Mouse (Mus musculus): ENCODE measurements around the gene Usp44.
"Not testable (repeated sequence)": the region's sequence is repeated elsewhere in the genome, so short reads cannot be mapped to it uniquely, and the experiment has no call there.

Usp44 gene

DNA sequence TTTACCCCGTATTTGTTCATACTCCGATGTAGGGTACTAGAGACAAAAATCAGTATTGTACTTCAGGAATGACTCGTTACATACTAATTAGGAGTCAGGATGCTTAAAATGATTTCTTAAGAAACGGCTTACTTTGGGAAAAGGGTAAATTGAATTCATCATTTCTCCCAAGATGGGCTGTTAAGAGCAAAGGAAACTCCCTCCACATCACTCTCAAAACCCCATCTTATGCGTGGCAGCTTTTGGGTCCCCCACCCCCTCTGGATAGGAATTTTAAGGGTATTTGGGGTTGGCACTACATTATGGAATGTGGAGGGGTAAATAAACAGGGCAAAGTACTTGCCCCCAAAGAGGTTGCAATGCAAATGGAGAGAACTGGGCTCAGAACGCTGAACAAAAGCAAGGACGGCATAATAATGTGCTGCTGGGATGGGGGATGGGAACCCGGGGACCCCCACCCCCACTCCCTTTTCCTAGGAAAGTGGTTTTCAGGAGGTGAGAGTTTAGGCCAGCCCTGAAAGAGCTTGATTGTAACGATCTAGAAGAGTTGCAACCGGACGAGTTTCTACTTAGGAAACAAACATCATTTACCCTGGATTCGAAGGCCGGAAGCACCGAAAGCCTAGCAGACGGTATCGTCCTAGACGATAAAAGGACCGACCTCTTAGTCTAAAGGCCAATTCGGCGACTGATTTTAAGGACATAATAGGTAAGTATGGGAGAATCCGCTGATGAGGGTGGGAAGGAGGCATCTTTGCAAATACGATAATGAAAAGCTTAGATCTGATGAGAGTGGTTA, at the start of gene Usp44:
Usp44 (plus strand) TSS at position 625 of the 799 bp plus-strand sequence.
- CTCF ChIA-PET, result interaction anchor here (0.6 kb wide), 1 partner anchor 107 kb away, joined by 14 read pairs; no protein-coding TSS in a partner anchor

DNA sequence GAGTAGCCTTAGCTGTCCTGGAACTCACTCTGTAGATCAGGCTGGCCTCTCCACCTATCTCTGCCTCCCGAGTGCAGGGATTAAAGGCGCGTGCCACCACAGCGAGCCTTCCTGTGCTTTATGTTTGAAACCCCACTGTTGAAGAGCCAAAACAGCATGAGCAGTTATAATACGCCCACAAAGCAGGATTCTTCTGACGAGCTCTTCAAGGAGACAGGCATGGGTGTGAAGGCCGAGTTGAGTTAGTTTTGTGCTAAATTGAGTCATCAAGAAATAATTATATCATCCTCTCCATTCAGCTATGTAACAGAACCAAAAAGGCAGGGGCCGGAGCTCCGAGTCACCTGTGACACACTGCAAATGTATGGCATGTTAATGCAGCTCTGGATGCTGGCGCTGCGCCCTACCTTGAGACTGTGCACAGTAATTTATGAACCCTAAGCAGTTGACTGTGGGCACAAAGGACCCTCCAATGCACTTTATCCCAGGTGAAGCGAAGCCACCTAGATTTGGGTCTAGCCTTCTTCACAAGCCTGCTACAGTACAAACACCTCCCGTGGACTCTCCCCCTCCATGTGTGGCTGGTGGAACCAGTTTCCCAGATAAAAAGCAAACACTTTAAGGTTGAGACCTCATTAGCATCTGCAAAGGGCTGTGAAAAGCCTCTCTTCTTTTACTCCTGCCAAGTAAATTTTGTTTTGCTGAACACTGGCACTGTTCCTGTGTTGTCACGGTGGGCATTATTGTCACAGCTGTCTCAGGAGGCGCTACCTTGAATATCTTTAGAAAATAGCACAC, 47.9 kb upstream of the Usp44 start:
- CTCF ChIA-PET, result no interaction called here

DNA sequence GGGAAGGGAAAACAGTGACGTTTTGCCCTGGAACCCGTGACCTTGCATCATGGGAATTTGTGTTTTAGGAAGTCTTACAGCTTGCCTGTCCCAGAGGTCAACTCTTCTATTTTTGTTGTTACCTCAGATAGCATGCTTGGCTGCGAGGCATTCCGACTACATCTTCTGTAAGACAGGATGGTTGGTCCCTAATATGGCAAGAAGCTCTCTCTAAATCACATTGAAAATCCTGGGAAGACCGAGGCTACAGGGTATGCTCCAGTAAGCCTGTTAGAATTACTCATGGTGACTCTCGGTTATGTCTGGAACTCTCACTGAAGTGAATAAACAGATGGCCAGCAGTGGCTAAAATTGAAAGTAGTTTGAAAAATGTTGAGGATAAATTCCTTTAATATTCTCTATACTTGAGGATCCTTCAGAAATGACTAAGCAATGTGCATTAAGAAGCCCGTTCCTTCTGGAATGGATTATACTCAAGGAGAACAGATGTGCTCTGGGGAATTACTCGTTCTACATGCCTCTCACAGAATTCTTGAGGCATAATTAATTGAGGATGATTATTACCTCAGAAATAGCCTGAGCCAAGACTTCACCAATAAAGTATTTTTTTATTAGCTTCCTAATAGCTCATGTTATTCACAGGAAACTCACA, 31.5 kb upstream of the Usp44 start:
- CTCF ChIA-PET, result no interaction called here

DNA sequence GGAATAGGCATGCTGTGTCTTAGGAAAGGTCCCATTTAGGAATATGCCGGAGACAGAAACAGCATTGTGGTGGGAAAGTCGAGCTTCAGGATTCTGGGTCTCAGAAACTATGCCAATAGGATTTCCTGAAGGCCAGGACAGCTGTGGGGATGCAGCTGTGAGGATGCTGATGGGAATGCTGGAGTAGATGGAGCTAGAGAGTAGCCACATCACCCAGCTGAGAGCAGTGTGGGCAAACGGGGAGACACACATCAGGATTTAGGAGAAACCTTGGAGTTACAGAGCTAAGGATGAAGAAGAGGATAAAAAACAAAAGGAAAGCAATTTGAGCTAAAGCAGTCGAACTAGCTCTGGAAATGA, 31.0 kb upstream of the Usp44 start:
- CTCF ChIA-PET, result no interaction called here

DNA sequence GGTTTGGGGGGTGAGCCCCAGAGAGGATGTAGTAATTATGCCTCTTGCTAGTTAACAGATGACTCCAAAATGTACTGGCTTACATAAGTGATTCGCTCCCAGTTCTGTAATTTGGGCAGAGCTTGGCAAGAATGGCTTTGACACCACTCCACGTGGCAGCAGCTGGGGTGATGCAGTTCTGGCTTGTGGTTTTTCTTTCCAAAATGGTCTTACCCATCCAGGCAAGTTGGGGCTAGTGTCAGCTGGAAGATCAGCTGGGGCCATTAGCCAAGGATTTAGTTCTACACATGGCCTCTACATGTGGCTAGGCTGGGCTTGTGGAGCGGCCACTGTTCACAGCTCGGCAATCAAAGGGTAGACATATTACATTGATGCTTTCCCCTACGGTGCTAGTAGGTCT, 30.5 kb upstream of the Usp44 start:
- CTCF ChIA-PET, result no interaction called here

DNA sequence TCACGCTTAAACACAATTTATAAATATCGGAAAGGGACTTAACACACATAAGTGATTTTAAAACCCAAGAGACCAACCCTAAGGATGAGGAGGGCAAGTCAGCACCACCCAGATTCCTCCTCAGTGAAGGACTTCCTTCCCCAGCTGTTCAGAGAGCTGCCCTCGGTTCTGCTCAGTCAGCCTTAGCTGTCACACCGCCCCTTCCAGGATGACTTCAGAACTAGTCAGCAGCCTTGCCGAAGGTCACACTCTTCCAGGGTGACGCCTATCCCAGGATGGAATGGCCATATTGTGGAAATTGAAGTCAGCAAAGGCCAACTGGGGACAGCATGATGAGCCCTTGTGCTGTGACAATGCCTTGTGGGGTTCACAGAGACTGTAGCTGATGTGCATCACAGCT, 28.2 kb upstream of the Usp44 start:
- CTCF ChIA-PET, result no interaction called here

DNA sequence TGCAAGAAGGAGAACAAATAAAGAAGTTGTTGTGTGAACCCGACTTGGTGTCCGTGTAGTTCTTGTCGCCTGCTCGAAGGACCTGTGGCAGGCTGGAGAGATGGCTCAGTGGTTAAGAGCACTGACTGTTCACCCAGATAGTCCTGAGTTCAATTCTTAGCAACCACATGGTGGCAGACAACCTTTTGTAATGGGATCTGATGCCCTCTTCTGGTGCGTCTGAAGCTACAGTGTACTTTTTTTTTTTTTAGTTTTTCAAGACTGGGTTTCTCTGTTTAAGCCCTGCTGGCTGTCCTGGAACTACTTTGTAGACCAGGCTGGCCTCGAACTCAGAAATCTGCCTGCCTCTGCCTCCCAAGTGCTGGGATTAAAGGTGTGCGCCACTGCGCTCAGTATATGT, 21.9 kb upstream of the Usp44 start:
- CTCF ChIA-PET, result not testable (repeated sequence)

DNA sequence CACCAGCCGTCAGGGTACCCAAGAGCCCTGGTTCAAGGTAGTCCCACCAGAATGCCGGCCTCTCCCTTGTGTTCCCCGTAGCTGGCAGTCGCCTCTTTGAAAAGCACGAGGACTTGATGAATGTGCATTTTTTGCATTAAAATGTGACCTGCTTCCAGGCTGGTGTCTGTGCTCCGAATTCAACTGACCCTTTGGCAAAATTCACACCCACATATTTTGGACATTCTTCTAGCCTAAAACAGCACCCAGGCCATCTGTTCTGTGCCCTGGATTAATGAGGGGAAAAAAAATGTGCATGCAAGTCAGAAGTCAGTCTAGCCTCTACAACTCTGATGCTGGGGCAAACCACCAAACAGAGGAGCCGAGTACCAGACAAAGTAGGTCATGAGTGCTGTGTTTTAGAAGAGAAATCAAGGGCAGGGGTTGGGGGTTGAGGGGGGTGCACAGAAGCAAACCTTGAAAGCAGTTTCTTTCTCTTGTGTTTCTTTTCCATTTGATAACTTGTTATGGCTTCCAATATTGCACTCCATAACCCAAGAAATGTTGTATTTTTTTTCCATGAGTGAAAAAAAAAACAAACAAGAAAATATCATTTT, 20.7 kb upstream of the Usp44 start:
- CTCF ChIA-PET, result interaction anchor here (0.6 kb wide), 1 partner anchor 448 kb away, joined by 4 read pairs; no protein-coding TSS in a partner anchor

DNA sequence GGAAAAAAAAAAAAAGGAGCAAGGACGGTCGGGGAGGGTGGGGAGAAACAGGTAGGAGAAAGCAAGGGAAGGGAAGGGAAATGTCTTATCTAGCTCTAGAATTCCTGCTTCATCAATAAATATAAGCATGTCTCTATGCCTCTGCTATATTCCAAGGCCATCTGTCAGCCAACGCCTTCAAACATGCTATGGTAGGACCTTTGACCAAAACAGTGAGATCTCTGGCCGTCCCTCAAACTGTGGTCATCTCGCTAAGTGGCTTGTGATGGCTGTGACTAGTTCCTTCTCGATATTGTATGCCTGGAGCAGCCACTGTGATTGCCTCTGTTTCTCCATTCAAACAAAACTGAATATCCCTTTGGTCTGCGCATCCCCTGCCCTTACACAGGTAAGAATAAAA, 19.3 kb upstream of the Usp44 start:
- CTCF ChIA-PET, result no interaction called here

DNA sequence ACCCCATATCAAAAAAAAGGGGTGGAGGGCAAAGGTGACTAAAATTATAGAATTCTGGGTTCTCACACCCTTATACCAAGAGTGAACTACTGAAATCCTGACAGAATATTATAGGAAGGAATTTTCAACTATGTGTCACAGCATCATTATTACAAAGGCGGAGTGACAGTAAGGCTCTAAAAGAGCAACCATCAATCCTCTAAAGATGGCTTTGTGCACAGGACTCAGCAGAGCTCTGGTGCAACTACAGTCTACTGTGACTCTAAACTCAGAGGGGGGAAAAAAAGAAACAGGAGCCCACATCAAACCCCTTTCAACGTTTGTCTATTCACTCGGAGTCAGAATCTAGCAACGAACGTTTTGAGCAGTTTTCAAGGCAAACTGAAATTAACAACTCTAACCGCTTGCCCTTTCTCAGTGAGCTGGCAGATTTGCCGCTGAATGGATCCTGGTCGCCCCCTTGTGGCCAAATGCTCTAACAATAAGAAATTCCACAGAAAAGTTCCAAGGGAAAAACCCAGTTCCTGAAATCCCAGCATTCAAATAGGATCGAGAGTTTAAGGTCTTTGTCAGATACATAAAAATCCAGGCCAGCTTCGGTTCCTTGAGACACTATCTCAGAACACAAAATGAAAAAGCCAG, 18.5 kb upstream of the Usp44 start:
- CTCF ChIA-PET, result no interaction called here

DNA sequence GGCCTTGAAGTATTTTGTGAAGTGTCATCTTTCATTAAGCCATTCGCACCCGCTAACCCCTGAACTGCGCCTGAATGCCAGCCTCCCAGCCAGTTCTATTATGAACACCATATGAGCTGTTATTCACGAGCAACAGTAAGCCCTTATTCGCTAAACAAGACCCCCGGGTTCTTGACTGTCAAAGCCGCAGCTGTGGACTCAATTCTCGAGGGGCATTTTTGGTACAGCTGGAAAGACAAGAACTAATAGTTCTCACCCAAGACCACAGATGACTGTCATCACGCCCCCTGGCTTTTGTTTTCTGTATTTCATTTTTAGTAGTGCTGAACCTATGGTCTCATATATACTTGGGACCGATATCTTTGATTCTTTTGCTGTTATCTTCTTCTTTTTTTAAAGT, 17.6 kb upstream of the Usp44 start:
- CTCF ChIA-PET, result interaction anchor here (0.6 kb wide), 1 partner anchor 10 kb away, joined by 4 read pairs; no protein-coding TSS in a partner anchor

DNA sequence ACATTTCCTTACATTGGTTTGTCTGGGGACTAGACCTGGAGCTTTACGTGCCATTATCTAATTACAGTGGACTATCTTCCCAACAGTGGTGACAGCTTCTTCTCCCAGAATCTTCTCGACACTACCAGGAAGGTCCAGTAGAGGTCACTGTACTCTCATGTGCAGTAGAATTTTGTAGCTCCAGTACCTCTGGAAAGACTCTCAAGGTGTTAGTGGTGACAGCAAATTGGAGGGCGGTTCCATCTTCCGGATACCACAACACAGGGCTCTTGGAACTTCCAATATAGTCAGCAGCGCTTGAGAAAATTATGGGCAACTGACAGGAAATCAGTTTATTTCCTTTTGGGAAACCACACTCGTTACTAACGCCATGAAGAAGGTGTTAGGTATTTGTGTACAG, 12.7 kb upstream of the Usp44 start:
- CTCF ChIA-PET, result interaction anchor here (0.7 kb wide), 1 partner anchor 10 kb away, joined by 4 read pairs; no protein-coding TSS in a partner anchor

DNA sequence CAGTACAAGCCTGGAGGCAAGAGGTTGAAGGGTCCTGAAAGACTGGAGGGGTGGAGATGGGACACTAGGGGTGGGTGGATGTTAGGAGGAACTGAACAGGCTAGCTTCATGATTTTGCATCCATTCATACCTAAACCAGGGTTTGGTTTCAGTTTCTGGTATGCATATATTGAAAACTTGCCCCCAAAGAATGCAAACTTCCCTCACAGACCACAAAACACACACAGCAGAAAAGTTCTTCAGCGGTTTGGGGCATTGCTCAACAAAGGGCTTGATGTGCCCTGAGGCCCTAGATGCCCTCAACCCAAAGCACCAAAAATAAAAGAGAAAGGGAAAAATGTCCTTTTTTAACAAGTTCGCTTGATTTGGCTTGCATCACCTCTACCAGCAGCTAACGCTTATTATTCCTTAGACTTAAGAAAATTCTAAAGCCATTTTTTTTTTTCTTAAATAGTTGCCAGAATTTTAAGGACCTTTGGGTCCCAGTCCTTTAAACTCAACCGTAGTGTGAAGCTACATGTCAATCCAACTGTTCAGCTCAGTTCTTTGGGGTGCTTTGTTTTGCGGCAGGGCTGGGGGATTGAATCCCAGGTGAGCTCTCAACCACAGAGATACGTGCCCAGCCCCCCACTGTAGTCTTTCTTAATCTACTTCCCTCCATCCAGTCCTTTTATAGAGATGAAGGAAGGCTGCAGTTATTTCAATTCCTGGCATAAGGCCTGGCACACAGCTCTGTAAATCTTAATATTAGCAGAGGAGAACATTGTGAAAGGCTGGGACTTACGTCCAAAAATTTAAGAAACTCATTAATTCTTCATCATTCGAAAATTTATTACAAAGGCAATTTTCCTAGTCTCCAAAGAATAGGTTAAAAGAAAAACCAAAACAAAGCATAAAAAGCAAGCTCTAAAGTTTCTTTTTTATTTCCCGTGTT, 1.2 kb upstream of the Usp44 start:
- CTCF ChIA-PET, result no interaction called here

DNA sequence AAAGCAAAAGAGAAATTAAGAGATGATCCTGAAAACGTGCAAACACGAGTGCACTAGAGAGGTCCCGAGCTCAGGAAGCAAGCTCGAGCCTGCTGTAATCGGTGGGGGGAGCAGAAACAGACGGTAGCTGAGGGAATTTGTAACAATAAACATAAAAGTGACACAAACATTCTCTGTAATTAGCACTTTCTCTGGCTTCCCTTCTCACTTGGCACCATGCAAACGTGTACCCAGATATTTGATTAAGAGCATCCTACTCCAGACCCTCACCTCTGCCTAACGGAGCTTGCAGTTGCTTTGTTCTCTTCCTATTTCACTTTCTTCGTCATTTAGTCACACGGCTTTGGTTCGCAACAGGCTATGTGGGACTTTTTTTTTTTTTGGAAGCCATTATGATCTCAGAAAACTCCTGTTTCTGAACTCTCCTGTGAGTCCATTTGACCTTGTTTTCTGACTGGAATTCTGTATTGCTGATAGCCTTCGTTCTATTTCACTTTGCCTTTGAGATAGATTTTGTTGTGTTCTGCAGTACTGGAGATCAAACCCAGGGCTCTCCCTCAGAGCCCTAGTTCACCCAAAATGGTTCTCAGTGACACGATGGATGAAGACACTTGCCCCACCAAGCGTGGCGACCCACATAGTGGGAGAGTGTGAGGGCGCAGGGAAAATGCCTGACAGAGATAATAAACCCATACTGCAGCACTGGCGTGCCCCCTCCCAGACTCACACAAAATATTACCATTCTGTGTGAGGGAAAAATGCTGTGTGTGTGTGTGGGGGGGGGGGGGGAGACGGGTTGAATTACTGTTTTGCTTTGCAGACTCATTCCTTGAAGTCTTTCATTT, 597 bp downstream of the Usp44 start:
- CTCF ChIA-PET, result interaction anchor here (0.6 to 0.8 kb wide), 2 partner anchors 108 to 376 kb away, joined by 5 to 14 read pairs; no protein-coding TSS in a partner anchor

DNA sequence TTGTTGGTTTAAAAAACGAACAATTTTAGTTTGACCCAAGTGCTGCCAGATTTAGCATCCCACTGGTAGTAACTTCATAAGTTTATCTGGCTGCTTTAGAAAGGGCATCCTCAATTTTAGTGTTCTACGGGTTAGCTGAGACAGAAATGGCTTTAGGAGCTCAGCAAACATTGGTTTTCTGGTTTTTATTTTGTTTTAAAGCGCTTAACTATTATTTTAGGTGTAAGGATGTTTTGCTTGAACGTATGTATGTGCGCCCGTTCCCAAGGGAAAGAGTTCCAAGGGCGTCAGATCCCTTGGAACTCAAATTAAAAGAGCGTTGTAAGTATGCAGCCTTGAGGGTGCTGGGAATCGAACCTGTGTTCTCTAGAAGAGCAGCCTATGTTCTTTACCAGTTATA, 1.5 kb downstream of the Usp44 start:
- CTCF ChIA-PET, result interaction anchor here (0.8 kb wide), 1 partner anchor 375 kb away, joined by 5 read pairs; no protein-coding TSS in a partner anchor

DNA sequence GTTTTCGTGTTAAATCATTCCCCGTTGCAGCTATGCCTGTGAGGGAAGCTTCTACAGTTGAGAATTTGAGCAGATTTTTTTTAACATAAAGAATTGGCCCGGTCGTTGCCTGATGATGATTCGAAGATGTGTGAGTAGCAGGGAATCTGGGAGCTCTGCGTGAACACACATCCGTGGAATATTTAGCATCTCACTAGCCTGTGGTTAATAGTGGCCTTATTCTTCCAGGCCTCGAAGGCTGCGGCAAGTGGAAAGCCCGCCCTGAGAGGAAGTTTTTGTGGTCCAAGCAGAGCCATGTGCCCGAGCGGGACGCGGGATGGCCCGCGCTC, 2.0 kb downstream of the Usp44 start:
- CTCF ChIA-PET, result no interaction called here

DNA sequence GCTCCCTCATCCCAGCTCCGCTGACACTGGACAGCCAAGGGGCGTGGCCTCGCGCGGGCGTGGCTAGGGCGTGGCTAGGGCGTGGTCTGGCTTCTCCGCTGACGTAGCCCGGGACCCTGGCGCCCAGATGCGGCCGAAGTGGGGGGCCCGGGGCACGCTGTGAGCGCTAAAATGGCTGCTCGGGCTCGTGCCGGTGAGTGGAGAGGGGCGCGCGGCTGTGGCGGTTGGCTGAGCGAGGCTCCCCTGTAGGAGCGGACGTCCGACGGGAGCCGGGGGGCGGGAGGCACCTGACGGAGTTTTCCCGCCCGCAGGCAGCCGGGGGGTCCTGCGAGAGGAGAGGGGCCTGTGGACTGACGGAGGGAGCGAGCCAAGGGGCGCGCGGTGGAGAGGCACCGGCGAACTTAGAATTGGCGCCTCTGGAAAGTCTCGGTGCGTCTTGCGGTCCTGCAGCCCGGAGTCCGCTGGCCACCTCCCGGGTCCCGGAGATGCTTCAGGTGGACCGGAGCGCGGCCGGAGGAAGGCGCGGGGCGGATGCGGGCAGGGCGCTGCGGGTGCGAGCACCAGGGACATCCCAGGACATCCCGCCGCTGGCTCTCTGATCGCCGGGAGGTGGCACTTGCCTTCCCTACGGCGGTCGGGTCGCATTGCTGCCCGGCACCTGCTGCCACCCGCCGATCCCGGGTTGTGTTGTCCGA, 2.5 kb downstream of the Usp44 start:
- CTCF ChIA-PET, result no interaction called here

DNA sequence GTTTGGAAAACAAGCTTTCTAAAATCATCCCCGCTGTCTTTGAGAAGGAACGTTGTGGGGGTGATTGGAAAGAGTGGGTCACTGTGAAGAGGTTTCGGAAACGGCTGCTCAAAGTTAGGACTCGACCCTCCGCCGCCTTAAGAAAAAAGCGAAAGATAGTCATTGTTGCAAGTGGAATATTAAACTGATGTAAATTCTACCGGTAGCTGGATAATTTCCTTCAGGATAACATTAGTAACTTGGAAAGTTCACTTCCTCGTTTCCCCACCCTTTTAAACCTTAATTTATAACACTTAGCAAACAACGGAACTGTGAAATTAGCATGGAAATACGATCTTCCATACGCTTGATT, 3.0 kb downstream of the Usp44 start:
- CTCF ChIA-PET, result no interaction called here

DNA sequence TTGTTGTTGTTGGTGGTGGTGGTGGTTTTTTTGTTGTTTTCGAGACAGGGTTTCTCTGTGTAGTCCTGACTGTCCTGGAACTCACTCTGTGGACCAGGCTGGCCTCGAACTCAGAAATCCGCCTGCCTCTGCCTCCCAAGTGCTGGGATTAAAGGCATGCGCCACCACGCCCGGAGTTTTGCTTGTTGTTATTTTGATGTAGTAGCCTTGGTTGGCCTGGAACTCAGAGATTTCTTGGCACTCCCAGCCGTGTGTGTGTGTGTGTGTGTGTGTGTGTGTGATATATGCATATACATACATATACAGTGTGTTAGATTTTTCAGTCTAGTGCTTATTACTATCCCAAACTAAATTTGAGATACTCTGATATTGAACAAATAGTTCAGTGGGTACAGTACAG, 3.8 kb downstream of the Usp44 start:
- CTCF ChIA-PET, result not testable (repeated sequence)

Measured in spleen, embryonic (tissue).